Mouse (Mus musculus) limb, embryonic 14.5 days (tissue): ENCODE results near the gene Hba-a1. TPM values are rescaled to one million over a fixed set of nuclear protein-coding genes. Genes with fewer than 3 reads are reported as not detected.

Experiments used
- ATAC-seq: fragments of 200-750 bp; cut with Nextera tagmentation; 2 replicates; pipeline ENCODE4 v1.8.0; 2017; ENCODE audit warnings: low read depth, moderate number of reproducible peaks, moderate TSS enrichment; ENCODE audit not compliant: low FRiP score
- DNase-seq: peaks from one replicate; pipeline ENCODE4 v3.0.0-alpha.2; 2015; ENCODE audit warnings: low spot score
- H3K27ac ChIP-seq: fragments of 300-500 bp; sonication (generic); replicated peaks from 2 replicates; pipeline ENCODE4 v1.5.1; 2014; ENCODE audit warnings: low read depth, mild to moderate bottlenecking, low read length, moderate library complexity, mixed read lengths
- H3K27me3 ChIP-seq: fragments of 300-500 bp; sonication (generic); 2 replicates; pipeline ENCODE4 v1.6.1; 2014; ENCODE audit warnings: low read length, mixed read lengths; ENCODE audit not compliant: control insufficient read depth, insufficient read depth
- H3K36me3 ChIP-seq: fragments of 300-500 bp; sonication (generic); 2 replicates; pipeline ENCODE4 v1.6.1; 2014; ENCODE audit warnings: mild to moderate bottlenecking, low read length, moderate library complexity, mixed read lengths; ENCODE audit not compliant: control insufficient read depth, insufficient read depth
- H3K4me1 ChIP-seq: fragments of 300-500 bp; sonication (generic); 2 replicates; pipeline ENCODE4 v1.6.1; 2014; ENCODE audit warnings: antibody characterized with exemption, low read length, mixed read lengths; ENCODE audit not compliant: control insufficient read depth, insufficient read depth
- H3K4me2 ChIP-seq: fragments of 300-500 bp; sonication (generic); replicated peaks from 2 replicates; pipeline ENCODE4 v1.6.1; 2014; ENCODE audit warnings: low read depth, mild to moderate bottlenecking, low read length, moderate library complexity; ENCODE audit not compliant: severe bottlenecking
- H3K4me3 ChIP-seq: fragments of 300-500 bp; sonication (generic); replicated peaks from 2 replicates; pipeline ENCODE4 v1.5.1; 2014; ENCODE audit warnings: low read length
- H3K9ac ChIP-seq: fragments of 300-500 bp; sonication (generic); 2 replicates; pipeline ENCODE4 v1.6.1; 2014; ENCODE audit warnings: mild to moderate bottlenecking, low read depth, low read length, moderate library complexity; ENCODE audit not compliant: severe bottlenecking
- H3K9me3 ChIP-seq: fragments of 300-500 bp; sonication (generic); 2 replicates; pipeline ENCODE4 v1.6.1; 2016; ENCODE audit warnings: low read length; ENCODE audit not compliant: control insufficient read depth
- POLR2A ChIP-seq: fragments of 200-500 bp; IDR thresholded peaks from 2 replicates; pipeline ENCODE4 v1.8.0; 2012; ENCODE audit warnings: inconsistent platforms, mild to moderate bottlenecking, moderate library complexity, borderline replicate concordance; ENCODE audit not compliant: insufficient read depth, insufficient read length; ENCODE audit errors: extremely low read depth
- WGBS: fragments of 180-500 bp; shearing (Covaris S2); extraction: QIAGEN DNeasy Blood & Tissue Kit; methylation state at CpG from one replicate; pipeline ENCODE4 v1.1.7; 2014; 5-methylcytosine and 5-hydroxymethylcytosine counted together
- polyA plus RNA-seq, 2 experiments: library from polyadenylated mRNA; depleted of rRNA in 1 of 2; stranded (reverse) in 1 of 2; unstranded in 1 of 2; fragments of >200 nt; fragmentation: Nextera tagmentation in 1 of 2; extraction: Ambion mirVana in 1 of 2; gene quantifications; 2 replicates each; pipeline versions ENCODE4 v1.2.1 to v1.2.3; 2012 to 2014

The Hba-a1 gene
- polyA plus RNA-seq, 2 experiments = 4,119 to 5,793 TPM

DNA sequence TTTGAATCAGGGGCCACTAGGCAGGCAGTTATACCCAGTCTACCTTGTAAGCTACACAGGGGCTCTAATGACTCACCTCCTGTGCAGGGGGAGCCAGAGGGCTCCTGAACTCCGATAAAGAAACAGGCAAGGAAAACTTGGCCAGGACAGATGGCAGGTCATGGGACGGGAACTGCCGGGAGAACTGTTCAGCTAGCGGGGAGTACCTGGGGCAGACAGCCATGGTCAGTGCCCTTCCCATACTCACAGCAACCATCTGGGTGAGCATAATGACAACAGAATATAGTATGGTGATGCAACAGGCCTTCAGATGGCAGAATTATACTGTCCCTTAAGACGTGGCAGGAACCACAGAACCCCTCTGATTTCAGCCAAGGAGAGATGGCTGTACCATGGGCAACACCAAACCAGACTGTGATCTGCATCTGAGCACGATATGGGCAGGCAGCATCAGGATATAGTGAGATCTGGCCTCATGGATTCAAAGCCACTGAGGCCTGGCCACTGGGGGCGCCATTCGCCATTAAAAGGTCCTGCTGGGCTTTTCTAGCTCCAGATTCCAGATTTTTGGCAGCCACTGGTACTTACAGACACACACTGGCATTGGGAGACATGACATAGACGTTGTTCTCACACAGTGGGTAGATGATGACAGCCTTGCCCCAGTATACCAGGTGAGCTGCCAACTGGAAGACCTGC lies 46.5 kb upstream of the Hba-a1 start:
- H3K36me3 ChIP-seq = peaks cover 59% of the 10 kb centered on the region
- no peak for TF ChIP-seq POLR2A
- ATAC-seq (no peak), DNase-seq (peak; percentile 53)
- 65% methylated on average over 9 of the region's 9 CpGs for WGBS
- no peak overlapping the region for H3K4me3 ChIP-seq
- H3K4me2 ChIP-seq = no peak overlapping the region
- no peaks in the 10 kb centered on the region; the same call in none of the 2 replicates for H3K4me1 ChIP-seq
- H3K9me3 ChIP-seq = no peaks in the 10 kb centered on the region
- H3K27ac ChIP-seq = no peak overlapping the region
- H3K27me3 ChIP-seq = no peaks in the 10 kb centered on the region
- H3K9ac ChIP-seq = no peak overlapping the region

DNA sequence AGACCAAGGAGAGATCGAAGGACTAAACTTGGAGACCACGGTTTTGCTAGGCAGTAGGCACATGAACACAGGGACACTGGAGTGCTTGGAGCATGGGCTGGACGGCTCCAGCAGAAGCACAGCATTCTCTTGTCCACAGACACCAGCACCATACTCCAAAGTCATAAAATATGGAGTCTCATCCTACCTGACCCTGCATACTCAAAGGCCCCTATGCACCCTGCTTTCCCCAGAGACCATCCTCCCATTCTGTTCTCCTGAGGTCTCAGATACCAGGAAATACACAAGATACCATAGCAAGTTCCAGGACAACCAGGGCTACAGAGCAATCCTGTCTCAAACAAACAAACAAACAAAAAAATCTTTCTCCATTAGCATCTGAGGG lies 45.9 kb upstream of the Hba-a1 start:
- no peaks in the 10 kb centered on the region for H3K9me3 ChIP-seq
- ATAC-seq (no peak), DNase-seq (no peak)
- 97% methylated on average over 3 of the region's 3 CpGs for WGBS
- peaks cover 56% of the 10 kb centered on the region for H3K36me3 ChIP-seq
- H3K4me3 ChIP-seq = no peak overlapping the region
- no peaks in the 10 kb centered on the region; the same call in none of the 2 replicates for H3K4me1 ChIP-seq
- H3K27me3 ChIP-seq = no peaks in the 10 kb centered on the region
- H3K9ac ChIP-seq = no peak overlapping the region
- no peak overlapping the region for H3K4me2 ChIP-seq
- no peak for TF ChIP-seq POLR2A
- H3K27ac ChIP-seq = no peak overlapping the region

DNA sequence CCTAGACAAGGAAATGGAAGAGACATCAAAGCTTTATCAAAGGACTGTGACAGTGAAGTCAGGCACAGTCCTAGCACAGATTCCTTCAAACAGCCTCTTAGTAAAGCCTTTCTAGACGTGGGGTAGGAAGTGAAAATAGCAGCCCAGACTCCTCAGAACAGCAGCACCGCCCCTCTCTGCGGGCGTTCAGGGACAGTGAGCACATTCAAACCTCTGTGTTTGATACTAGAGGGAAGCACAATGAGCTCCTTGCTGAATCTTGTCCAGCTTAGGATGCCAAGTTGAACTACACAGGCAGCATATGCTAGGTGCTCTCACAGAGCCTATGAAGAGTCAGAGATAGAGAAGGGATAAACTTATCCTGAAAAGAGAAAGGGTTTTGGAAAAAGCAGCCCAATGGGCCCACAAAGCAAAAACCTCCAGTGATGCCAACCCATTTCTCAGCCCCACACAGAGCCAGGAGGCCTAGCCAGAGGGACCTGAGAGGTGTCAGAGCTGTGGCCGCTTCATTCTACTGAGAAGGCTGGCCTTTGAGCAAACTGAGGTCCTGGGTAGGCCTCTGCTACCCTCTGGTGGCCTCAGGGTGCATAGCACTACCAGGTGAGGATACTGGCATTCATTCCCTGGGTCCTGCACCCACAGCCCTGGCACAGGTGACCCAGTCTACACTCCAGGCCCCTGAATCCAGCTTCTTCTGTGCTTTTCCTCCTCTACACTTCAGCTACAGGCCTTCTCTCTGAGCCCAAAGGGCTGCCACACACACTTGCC lies 45.0 kb upstream of the Hba-a1 start:
- DNase-seq = peak; percentile 57
- Histone ChIP-seq H3K27ac (no peak overlapping the region), H3K9me3 (no peaks in the 10 kb centered on the region), H3K9ac (no peak overlapping the region), H3K4me3 (no peak overlapping the region), H3K27me3 (no peaks in the 10 kb centered on the region), H3K36me3 (peaks cover 55% of the 10 kb centered on the region), H3K4me2 (no peak overlapping the region), H3K4me1 (no peaks in the 10 kb centered on the region; the same call in none of the 2 replicates)
- TF ChIP-seq POLR2A = no peak
- 65% methylated on average over 5 of the region's 5 CpGs for WGBS
- ATAC-seq = peak; percentile 41; the same call in 1 of the 2 replicates

DNA sequence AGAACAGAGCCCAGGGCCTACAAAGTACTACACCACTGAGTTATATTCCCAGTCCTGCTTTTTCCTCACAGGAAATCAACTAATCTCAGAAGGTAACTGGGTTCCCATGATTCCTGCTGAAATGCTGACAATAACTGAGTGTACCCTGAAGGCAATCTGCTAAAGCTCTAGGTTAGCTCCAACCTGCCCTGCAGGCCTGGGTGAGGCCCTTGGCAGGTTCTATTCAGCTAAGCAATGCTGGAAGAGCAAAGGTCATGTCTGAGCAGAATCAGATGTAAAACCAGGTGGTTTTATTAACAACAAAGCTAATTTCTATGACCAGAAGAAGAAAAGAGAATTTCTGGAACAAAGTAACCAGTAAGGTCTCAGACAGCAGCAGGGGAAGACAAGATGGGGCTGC lies 41.9 kb upstream of the Hba-a1 start:
- H3K27me3 ChIP-seq = no peaks in the 10 kb centered on the region
- DNase-seq (no peak), ATAC-seq (no peak)
- H3K27ac ChIP-seq = no peak overlapping the region
- no peak overlapping the region for H3K4me3 ChIP-seq
- peaks cover 60% of the 10 kb centered on the region for H3K36me3 ChIP-seq
- no peaks in the 10 kb centered on the region for H3K9me3 ChIP-seq
- H3K4me1 ChIP-seq = no peaks in the 10 kb centered on the region
- no peak for TF ChIP-seq POLR2A
- no peak overlapping the region for H3K4me2 ChIP-seq
- H3K9ac ChIP-seq = no peak overlapping the region

- H3K36me3 ChIP-seq = peaks cover 62% of the 10 kb centered on the region
- no peak overlapping the region for H3K27ac ChIP-seq
- no peak overlapping the region for H3K4me3 ChIP-seq
- no peak for TF ChIP-seq POLR2A
- no peak overlapping the region for H3K4me2 ChIP-seq
- no peak for ATAC-seq
- H3K4me1 ChIP-seq = no peaks in the 10 kb centered on the region
- no peaks in the 10 kb centered on the region for H3K27me3 ChIP-seq
- 86% methylated on average over 3 of the region's 3 CpGs for WGBS
- DNase-seq = no peak
- no peaks in the 10 kb centered on the region for H3K9me3 ChIP-seq
- H3K9ac ChIP-seq = no peak overlapping the region
These were observed 41.1 kb upstream of the Hba-a1 start for GRCm38 (mm10) chr11:32242209-32242608.
